Mouse (Mus musculus): ENCODE results near the gene Tnfaip2. TPM values are rescaled to one million over a fixed set of nuclear protein-coding genes. Genes with fewer than 3 reads are reported as not detected.

The Tnfaip2 gene
- polyA plus RNA-seq, 1 experiment from 2014 or later: 6.0 TPM

Other genes starting within 250 kb of the Tnfaip2 start
- gene Amn, start 171.4 kb upstream of the Tnfaip2 start, polyA plus RNA-seq (2016; fragmentation: Nextera tagmentation; extraction: Ambion mirVana): 0.30 and 0.33 TPM in 2 replicates
- gene Cdc42bpb, start 64.8 kb upstream of the Tnfaip2 start, polyA plus RNA-seq (2016; fragmentation: Nextera tagmentation; extraction: Ambion mirVana): 30.4 and 32.0 TPM in 2 replicates
- not detected in 2 replicates for gene Lbhd2, start 35.7 kb upstream of the Tnfaip2 start, polyA plus RNA-seq (2016; fragmentation: Nextera tagmentation; extraction: Ambion mirVana)
- 5.1 and 6.5 TPM in 2 replicates for gene Exoc3l4, start 25.5 kb upstream of the Tnfaip2 start, polyA plus RNA-seq (2016; fragmentation: Nextera tagmentation; extraction: Ambion mirVana)
- gene Gm266, start 43.4 kb downstream of the Tnfaip2 start, polyA plus RNA-seq (2016; fragmentation: Nextera tagmentation; extraction: Ambion mirVana): 11.4 and 13.7 TPM in 2 replicates
- gene Eif5, start 95.5 kb downstream of the Tnfaip2 start, polyA plus RNA-seq (2016; fragmentation: Nextera tagmentation; extraction: Ambion mirVana): 669 and 688 TPM in 2 replicates
- gene Mark3, start 132.1 kb downstream of the Tnfaip2 start, polyA plus RNA-seq (2016; fragmentation: Nextera tagmentation; extraction: Ambion mirVana): 47.4 and 50.6 TPM in 2 replicates
- 46.5 and 55.9 TPM in 2 replicates for gene Ckb, start 229.9 kb downstream of the Tnfaip2 start, polyA plus RNA-seq (2016; fragmentation: Nextera tagmentation; extraction: Ambion mirVana)
- 18.2 and 21.0 TPM in 2 replicates for gene Trmt61a, start 235.6 kb downstream of the Tnfaip2 start, polyA plus RNA-seq (2016; fragmentation: Nextera tagmentation; extraction: Ambion mirVana)